Mouse (Mus musculus) midbrain, embryonic 16.5 days (tissue): Measurements from ENCODE around the gene Emsy. TPM values are rescaled to one million over a fixed set of nuclear protein-coding genes. Genes with fewer than 3 reads are reported as not detected.

Experiments
- ATAC-seq: fragments of 200-750 bp; cut with Nextera tagmentation; 2 replicates; pipeline ENCODE4 v1.8.0; 2017; ENCODE audit warnings: moderate TSS enrichment
- H3K27ac ChIP-seq: fragments of 300-500 bp; sonication (generic); 2 replicates; pipeline ENCODE4 v1.5.1; 2014; ENCODE audit warnings: mild to moderate bottlenecking, low read length, mixed read lengths
- H3K27me3 ChIP-seq: fragments of 300-500 bp; sonication (generic); 2 replicates; pipeline ENCODE4 v1.6.1; 2014; ENCODE audit warnings: low read depth, low read length, mixed read lengths; ENCODE audit not compliant: control insufficient read depth, insufficient read depth
- H3K36me3 ChIP-seq: fragments of 300-500 bp; sonication (generic); 2 replicates; pipeline ENCODE4 v1.6.1; 2014; ENCODE audit warnings: mild to moderate bottlenecking, low read length, moderate library complexity, mixed read lengths; ENCODE audit not compliant: control insufficient read depth, insufficient read depth
- H3K4me1 ChIP-seq: fragments of 300-500 bp; sonication (generic); 2 replicates; pipeline ENCODE4 v1.6.1; 2014; ENCODE audit warnings: mild to moderate bottlenecking, low read length, mixed read lengths; ENCODE audit not compliant: control insufficient read depth, insufficient read depth
- H3K4me2 ChIP-seq: fragments of 300-500 bp; sonication (generic); 2 replicates; pipeline ENCODE4 v1.6.1; 2014; ENCODE audit warnings: mild to moderate bottlenecking, low read length, mixed read lengths
- H3K4me3 ChIP-seq: fragments of 300-500 bp; sonication (generic); 2 replicates; pipeline ENCODE4 v1.5.1; 2014; ENCODE audit warnings: low read depth, mild to moderate bottlenecking, low read length, moderate library complexity, mixed read lengths
- H3K9ac ChIP-seq: fragments of 300-500 bp; sonication (generic); 2 replicates; pipeline ENCODE4 v1.6.1; 2014; ENCODE audit warnings: low read depth, low read length, mixed read lengths
- H3K9me3 ChIP-seq: fragments of 300-500 bp; sonication (generic); replicated peaks from 2 replicates; pipeline ENCODE4 v1.6.1; 2014; ENCODE audit warnings: mild to moderate bottlenecking, low read length, mixed read lengths; ENCODE audit not compliant: control insufficient read depth, poor library complexity, severe bottlenecking
- WGBS: fragments of 180-500 bp; shearing (Covaris S2); extraction: QIAGEN DNeasy Blood & Tissue Kit; methylation state at CpG from one replicate; pipeline ENCODE4 v1.1.7; 2014; 5-methylcytosine and 5-hydroxymethylcytosine counted together
- polyA plus RNA-seq: library from polyadenylated mRNA; unstranded; fragments of >200 nt; fragmentation: Nextera tagmentation; extraction: Ambion mirVana; gene quantifications from 2 replicates; pipeline ENCODE4 v1.2.1, GENCODE M21; 2015

Emsy gene
- polyA plus RNA-seq, 1 experiment from 2014 or later: 40.0 TPM

DNA sequence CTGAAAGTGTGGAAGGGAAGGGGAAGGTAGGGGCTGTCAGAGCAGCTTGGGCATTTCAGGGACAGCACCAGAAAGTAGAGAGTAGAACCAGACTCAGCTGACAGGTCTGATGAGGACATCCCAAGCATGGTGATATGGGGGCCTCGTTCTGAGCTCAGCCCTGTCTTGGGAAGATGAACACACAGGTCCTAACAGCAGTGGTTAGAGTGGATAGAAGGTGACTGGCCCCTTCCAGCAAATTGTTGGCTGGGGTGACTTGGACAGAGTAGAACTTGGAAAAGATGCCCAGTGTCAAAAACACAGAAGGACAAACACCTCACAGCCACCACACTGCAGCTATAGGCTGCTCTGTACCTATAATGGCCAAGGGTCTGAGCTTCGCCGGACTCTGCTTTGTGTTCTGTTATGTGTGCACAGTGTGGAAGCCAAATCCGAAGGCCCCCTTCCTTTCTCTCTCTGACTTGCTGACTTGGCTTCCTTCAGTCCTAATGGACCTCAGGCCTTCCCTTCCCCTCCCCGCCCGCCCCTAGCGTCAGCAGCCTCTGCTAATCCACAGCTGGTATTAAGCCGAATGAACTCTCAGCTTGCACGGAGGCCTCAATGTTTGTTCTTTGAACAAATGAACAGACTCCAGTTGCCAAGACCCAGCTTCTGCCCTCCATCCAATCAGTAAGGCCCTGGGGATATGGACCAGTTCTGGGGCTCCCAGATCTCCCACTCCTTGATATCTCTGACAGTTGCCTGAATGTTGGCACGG lies 119.2 kb downstream of the Emsy start:
- H3K9me3 ChIP-seq: no peaks in the 10 kb centered on the region
- H3K4me3 ChIP-seq: no peak overlapping the region
- no peak overlapping the region for H3K4me2 ChIP-seq
- no peaks in the 10 kb centered on the region for H3K36me3 ChIP-seq
- no peak overlapping the region for H3K9ac ChIP-seq
- WGBS: 18% methylated on average over 10 of the region's 10 CpGs
- H3K27me3 ChIP-seq: no peaks in the 10 kb centered on the region
- H3K27ac ChIP-seq: peak overlapping the region; percentile 33; the same call in 1 of the 2 replicates
- peak; percentile 68 for ATAC-seq
- peaks cover 7% of the 10 kb centered on the region; the same call in 1 of the 2 replicates for H3K4me1 ChIP-seq

Other genes with a start within 250 kb of the Emsy start
- 0.05 TPM in 1 of 2 replicates, not detected in the other for gene Gucy2d, start 216.4 kb downstream of the Emsy start, polyA plus RNA-seq
- gene Lrrc32, start 167.5 kb downstream of the Emsy start, polyA plus RNA-seq: 4.6 and 4.8 TPM in 2 replicates
- 43.5 and 47.5 TPM in 2 replicates for gene Thap12, start 46.3 kb upstream of the Emsy start, polyA plus RNA-seq
- 1.0 and 1.2 TPM in 2 replicates for gene Wnt11, start 178.3 kb upstream of the Emsy start, polyA plus RNA-seq